Mouse (Mus musculus): Measurements from ENCODE around the gene 0610012G03Rik.

Gene 0610012G03Rik

DNA sequence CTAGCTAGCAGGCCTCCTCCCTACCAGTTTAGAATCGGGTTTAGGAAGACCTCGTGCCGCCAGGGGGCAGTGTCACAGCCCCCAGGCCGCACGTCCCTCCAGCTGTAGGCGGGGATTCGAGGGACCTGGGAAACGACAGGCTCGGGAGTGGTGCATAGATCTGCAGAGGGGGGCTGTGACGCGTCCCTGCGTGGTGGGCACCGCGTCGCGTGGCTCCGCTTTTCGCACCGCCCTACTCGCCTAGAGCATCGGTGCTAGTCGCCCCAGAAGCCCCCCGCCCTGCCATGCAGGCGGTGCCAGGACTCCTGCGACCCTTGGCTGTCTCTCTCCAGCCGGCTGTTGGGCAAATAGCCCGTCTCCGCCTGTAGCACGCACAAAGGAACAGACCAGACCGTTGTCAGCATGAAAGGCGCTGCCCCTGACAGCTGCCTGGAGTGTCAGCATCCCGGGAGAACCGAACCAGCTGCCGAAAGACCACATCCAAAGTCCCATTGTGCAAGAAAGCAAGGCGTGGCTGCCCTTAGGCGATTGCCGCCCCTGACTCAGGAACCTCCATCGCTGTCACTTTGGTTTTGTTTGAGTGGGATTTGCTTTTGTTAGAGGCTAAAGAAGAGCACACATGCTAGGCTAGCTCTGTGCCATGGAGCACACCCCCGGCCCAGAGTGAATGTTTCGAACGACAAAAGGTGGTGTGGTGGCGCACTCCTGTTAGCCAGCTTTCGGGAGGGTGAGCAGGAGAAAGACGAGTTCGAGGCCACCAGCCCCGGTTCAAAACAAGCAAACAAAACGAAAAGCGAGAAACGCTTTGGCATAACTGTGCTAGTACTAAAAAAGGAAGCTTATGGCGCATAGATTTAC, 15.2 kb downstream of the 0610012G03Rik start:
- DNase-seq (ENCODE audit: low spot score in 2 of 2) = peak; percentile 76 to 86

DNA sequence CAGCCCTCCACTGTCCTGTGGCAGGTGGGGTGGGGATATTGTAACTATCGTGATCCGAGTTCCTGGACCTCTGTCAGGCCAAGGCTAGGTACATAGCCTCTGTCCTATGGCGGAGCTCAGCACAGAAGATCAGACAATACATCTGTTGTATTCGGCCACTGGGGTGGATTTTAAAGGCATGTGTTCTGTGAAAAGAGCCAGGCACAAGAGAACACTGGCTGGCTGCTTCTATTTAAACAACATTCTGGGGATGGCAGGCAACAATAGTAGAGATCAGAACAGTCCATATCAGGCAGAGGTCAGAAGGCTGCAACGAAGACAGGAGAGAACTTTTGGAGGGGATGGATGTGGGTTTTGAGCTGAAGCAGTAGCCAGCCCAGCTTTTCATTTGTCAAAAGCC, 16.0 kb downstream of the 0610012G03Rik start:
- DNase-seq (ENCODE audit: low spot score in 2 of 2) = no peak

- peak in 1 of 2 experiments; percentile 12 for DNase-seq (ENCODE audit: low spot score in 2 of 2)
Observed at GRCm38 (mm10) chr16:31931330-31931729, 17.0 kb downstream of the 0610012G03Rik start.

- no peak for DNase-seq (ENCODE audit: low spot score in 2 of 2)
Observed at GRCm38 (mm10) chr16:31927412-31927811, 20.9 kb downstream of the 0610012G03Rik start.

GRCm38 (mm10) chr16:31926547-31927182, 21.6 kb downstream of the 0610012G03Rik start:
- DNase-seq (ENCODE audit: low spot score in 2 of 2) = no peak

- DNase-seq (ENCODE audit: low spot score in 2 of 2) = no peak
Observed at GRCm38 (mm10) chr16:31926091-31926490, 22.2 kb downstream of the 0610012G03Rik start.

- no peak for DNase-seq (ENCODE audit: low spot score in 2 of 2)
Observed at GRCm38 (mm10) chr16:31924368-31924767, 23.9 kb downstream of the 0610012G03Rik start.

- DNase-seq (ENCODE audit: low spot score in 2 of 2) = peak; percentile 75 to 84
Observed at GRCm38 (mm10) chr16:31918248-31918724, 30.0 kb downstream of the 0610012G03Rik start.

- DNase-seq (ENCODE audit: low spot score in 2 of 2) = no peak
Observed at GRCm38 (mm10) chr16:31917776-31918175, 30.5 kb downstream of the 0610012G03Rik start.

- no peak for DNase-seq (ENCODE audit: low spot score in 2 of 2)
Observed at GRCm38 (mm10) chr16:31910281-31910847, 37.9 kb downstream of the 0610012G03Rik start.

GRCm38 (mm10) chr16:31908959-31909358, 39.3 kb downstream of the 0610012G03Rik start:
- DNase-seq (ENCODE audit: low spot score in 2 of 2) = no peak

DNA sequence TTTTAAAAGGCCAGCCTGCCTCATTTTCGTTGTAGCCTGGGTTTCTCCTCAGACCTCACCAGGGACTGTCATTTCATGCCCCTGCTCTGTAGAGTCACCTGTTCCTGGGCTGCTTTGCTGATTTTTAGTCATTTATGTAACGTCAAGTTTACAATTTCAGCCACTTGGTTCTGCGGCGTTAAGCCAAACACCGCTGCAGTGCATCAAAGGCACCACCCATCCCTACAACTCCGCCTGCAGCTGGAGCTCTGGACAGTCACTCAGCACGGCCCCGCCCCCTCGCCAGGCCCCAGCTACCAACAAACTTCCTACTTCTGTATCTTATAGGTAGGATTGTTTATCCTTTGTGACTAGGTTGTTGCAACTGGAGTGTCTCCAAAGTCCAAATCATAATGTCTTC, 41.4 kb downstream of the 0610012G03Rik start:
- no peak for DNase-seq (ENCODE audit: low spot score in 2 of 2)

DNA sequence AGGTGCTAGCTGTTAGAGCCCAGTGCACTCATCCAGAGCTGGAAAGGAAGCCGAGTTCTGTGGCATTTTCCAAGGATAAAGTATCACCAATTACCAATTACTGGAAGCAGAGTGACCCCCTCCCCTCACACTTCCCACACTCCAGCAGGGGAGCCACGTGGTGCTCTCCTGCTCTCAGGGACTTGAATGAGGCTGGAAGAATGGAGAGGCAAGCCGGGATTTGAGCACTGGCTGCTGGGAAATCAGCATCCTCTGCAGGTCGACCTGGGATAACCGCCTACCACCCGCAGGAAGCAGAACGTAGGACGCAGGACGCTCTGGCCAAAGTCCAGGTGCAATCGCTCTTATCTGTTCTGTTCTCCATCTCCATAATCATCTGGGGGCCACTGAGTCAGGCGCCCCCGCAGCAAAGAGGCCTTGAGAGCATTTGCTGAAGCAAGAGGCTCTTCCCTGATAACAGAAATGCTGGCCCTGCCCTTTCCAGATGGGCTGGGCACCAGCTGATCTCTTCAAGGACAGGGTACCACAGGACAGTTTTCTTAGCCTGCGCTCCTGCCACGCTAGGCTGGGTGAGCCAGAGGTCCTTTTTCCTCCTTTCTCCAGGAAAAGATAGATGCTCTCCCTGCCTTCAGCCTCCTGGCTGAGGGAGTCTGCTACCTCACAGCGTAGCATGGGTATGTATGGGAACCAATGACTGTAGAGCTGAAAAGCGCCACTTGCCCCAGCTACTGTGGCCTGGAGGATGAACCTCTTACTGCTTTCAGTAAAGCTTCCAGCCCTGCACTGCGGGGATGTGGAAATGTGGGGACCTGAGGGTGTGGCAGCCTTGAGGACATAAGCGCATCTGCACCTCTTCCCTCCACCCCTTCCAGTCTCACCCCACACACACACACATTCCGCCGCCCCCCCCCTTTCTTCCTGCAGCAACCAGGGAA, 42.1 kb downstream of the 0610012G03Rik start:
- DNase-seq (ENCODE audit: low spot score in 2 of 2) = no peak

GRCm38 (mm10) chr16:31905331-31905730, 43.0 kb downstream of the 0610012G03Rik start:
- no peak for DNase-seq (ENCODE audit: low spot score in 2 of 2)

DNA sequence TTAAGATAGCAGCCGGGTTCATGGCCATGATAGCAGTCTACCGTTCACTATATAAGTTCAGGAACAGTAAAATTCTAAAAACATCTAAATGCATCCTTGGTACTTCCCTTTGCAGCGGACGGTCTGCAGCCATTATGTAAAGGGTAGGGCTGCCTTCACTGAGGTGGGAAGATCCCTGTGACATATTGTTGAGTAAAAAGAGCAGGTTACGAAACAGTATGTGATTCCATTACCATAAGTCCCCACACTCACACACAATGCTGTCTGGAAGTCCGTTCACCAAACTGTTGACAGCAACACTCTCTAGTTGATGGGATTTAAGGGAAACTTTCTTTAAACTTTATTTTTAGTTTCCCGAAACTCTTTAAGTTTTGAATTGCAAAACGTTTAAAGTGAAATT, 45.1 kb downstream of the 0610012G03Rik start:
- no peak for DNase-seq (ENCODE audit: low spot score in 2 of 2)

DNA sequence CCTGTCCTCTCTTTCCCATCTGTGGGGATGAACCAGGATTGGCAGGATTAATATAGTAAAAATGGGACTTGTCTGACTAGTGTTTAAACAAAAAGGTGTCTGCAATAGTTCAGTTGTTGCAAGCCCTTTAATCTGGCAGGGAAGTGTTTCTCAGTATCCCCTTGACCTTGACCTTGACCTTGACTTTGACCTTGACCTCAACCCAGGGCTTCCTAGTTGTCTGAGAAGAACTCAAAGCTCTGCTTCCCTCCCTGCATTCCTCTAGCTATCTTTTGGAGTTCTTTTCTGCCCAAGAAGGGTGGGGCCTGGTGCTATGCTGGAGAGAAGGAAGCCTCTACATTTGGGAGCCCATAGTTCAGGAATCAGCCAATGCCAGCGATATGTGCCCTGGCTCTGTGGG, 46.4 kb downstream of the 0610012G03Rik start:
- DNase-seq (ENCODE audit: low spot score in 2 of 2) = no peak

GRCm38 (mm10) chr16:31898546-31899326, 49.6 kb downstream of the 0610012G03Rik start:
- DNase-seq (ENCODE audit: low spot score in 2 of 2) = peak; percentile 72 to 75
